In genomic region chr3:49590234-49590633, GRCm38 (mm10) we compare ENCODE assay signal across 22 mouse cellular contexts.
DNase-seq lines count a peak whose midpoint lies in the region; ATAC-seq and TF ChIP-seq lines count a peak whose summit lies in the region.
"Had no signal": no experiment of that assay in that cellular context is flagged by ENCODE, and none has a peak within 500 bp of the region (broad histone marks: within the 10 kb centered on the region; RNA-seq: fewer than 3 reads in every experiment).

No protein-coding gene starts in this region.

- H3K4me1 ChIP-seq in midbrain, embryonic 11.5 days (ENCODE audit: control insufficient read depth, insufficient read depth, low read length), result peaks cover 4% of the 10 kb centered on the region; the same call in 1 of the 2 replicates
- H3K4me1 ChIP-seq in midbrain, embryonic 15.5 days, result no peaks in the 10 kb centered on the region
- peaks cover 14% of the 10 kb centered on the region; the same call in 1 of the 2 replicates for H3K4me1 ChIP-seq in midbrain, embryonic 12.5 days
- H3K4me1 ChIP-seq in midbrain, embryonic 16.5 days (ENCODE audit: control insufficient read depth, insufficient read depth, low read length), result no peaks in the 10 kb centered on the region
- H3K4me1 ChIP-seq in midbrain, embryonic 13.5 days (replicated peaks), result peaks cover 5% of the 10 kb centered on the region; the same call in 1 of the 2 replicates
- H3K4me1 ChIP-seq in midbrain, embryonic 10.5 days, result peaks cover 14% of the 10 kb centered on the region
- H3K4me1 ChIP-seq in midbrain, embryonic 14.5 days (ENCODE audit: control insufficient read depth, insufficient read depth, low read length), result peaks cover 2% of the 10 kb centered on the region; the same call in 1 of the 2 replicates
- no peaks in the 10 kb centered on the region for H3K4me1 ChIP-seq in midbrain, postnatal 0 days (ENCODE audit: insufficient read depth, low read length)

- no peak for TF ChIP-seq CTCF in midbrain, postnatal 0 days (IDR thresholded peaks at IDR 0.05)

- no peak overlapping the region for H3K4me3 ChIP-seq in midbrain, embryonic 11.5 days (ENCODE audit: low read depth, low read length)
- no peak overlapping the region for H3K4me3 ChIP-seq in midbrain, embryonic 15.5 days
- H3K4me3 ChIP-seq in midbrain, embryonic 12.5 days, result no peak overlapping the region
- H3K4me3 ChIP-seq in midbrain, embryonic 16.5 days (ENCODE audit: low read depth, low read length), result no peak overlapping the region
- H3K4me3 ChIP-seq in midbrain, embryonic 13.5 days (replicated peaks), result no peak overlapping the region
- no peak overlapping the region for H3K4me3 ChIP-seq in midbrain, embryonic 10.5 days
- no peak overlapping the region for H3K4me3 ChIP-seq in midbrain, embryonic 14.5 days (replicated peaks; ENCODE audit: low read depth, low read length)
- H3K4me3 ChIP-seq in midbrain, postnatal 0 days (ENCODE audit: low read depth, low read length), result no peak overlapping the region

- H3K36me3 ChIP-seq in midbrain, embryonic 11.5 days (ENCODE audit: control insufficient read depth, insufficient read depth, low read length), result no peaks in the 10 kb centered on the region
- H3K36me3 ChIP-seq in midbrain, embryonic 15.5 days (replicated peaks), result no peaks in the 10 kb centered on the region
- H3K36me3 ChIP-seq in midbrain, embryonic 12.5 days, result no peaks in the 10 kb centered on the region
- no peaks in the 10 kb centered on the region for H3K36me3 ChIP-seq in midbrain, embryonic 16.5 days (ENCODE audit: control insufficient read depth, insufficient read depth, low read length)
- no peaks in the 10 kb centered on the region for H3K36me3 ChIP-seq in midbrain, embryonic 13.5 days
- H3K36me3 ChIP-seq in midbrain, embryonic 10.5 days, result no peaks in the 10 kb centered on the region
- H3K36me3 ChIP-seq in midbrain, embryonic 14.5 days (ENCODE audit: control insufficient read depth, insufficient read depth, low read length), result no peaks in the 10 kb centered on the region
- no peaks in the 10 kb centered on the region for H3K36me3 ChIP-seq in midbrain, postnatal 0 days (ENCODE audit: insufficient read depth, low read length)
- H3K36me3 ChIP-seq: G1E had no signal

- DNase-seq in midbrain, embryonic 11.5 days (ENCODE audit: low spot score, missing footprints), result peak; percentile 82
- no peak for DNase-seq in midbrain, embryonic 10.5 days (ENCODE audit: low spot score)
- no peak for DNase-seq in midbrain, embryonic 14.5 days
- DNase-seq in midbrain, postnatal 0 days (ENCODE audit: low spot score), result no peak
- DNase-seq: adrenal gland, adult 2 months; adrenal gland, adult 8-10 months; adrenal gland, postnatal 10 days; adrenal gland, postnatal 14 days; adrenal gland, postnatal 25 days; adrenal gland, postnatal 36 days; B cell, adult 2 months; cerebellum, adult 11 months; cerebellum, adult 11-12 months had no signal

- H3K9ac ChIP-seq in midbrain, embryonic 11.5 days (ENCODE audit: low read length), result no peak overlapping the region
- H3K9ac ChIP-seq in midbrain, embryonic 15.5 days, result no peak overlapping the region
- no peak overlapping the region for H3K9ac ChIP-seq in midbrain, embryonic 12.5 days (replicated peaks)
- H3K9ac ChIP-seq in midbrain, embryonic 16.5 days (ENCODE audit: low read depth, low read length), result no peak overlapping the region
- no peak overlapping the region for H3K9ac ChIP-seq in midbrain, embryonic 13.5 days (replicated peaks)
- H3K9ac ChIP-seq in midbrain, embryonic 14.5 days (replicated peaks; ENCODE audit: low read length), result no peak overlapping the region
- H3K9ac ChIP-seq in midbrain, postnatal 0 days (replicated peaks; ENCODE audit: low read length, poor library complexity, severe bottlenecking), result no peak overlapping the region

- H3K27me3 ChIP-seq in midbrain, embryonic 11.5 days (ENCODE audit: control insufficient read depth, insufficient read depth, low read length), result no peaks in the 10 kb centered on the region
- H3K27me3 ChIP-seq in midbrain, embryonic 15.5 days (replicated peaks), result no peaks in the 10 kb centered on the region
- H3K27me3 ChIP-seq in midbrain, embryonic 12.5 days, result 0 out of 2 replicates have a peak, but pooled peaks cover 8% of the 10 kb centered on the region
- no peaks in the 10 kb centered on the region for H3K27me3 ChIP-seq in midbrain, embryonic 16.5 days (ENCODE audit: control insufficient read depth, insufficient read depth, low read depth, low read length)
- peaks cover 4% of the 10 kb centered on the region; the same call in 1 of the 2 replicates for H3K27me3 ChIP-seq in midbrain, embryonic 13.5 days
- H3K27me3 ChIP-seq in midbrain, embryonic 10.5 days (ENCODE audit: low read depth, poor library complexity, severe bottlenecking), result peaks cover 5% of the 10 kb centered on the region
- no peaks in the 10 kb centered on the region for H3K27me3 ChIP-seq in midbrain, embryonic 14.5 days (ENCODE audit: control insufficient read depth, insufficient read depth, low read length)
- H3K27me3 ChIP-seq in midbrain, postnatal 0 days (ENCODE audit: insufficient read depth, low read length), result no peaks in the 10 kb centered on the region
- H3K27me3 ChIP-seq: CH12.LX, Patski had no signal

- H3K4me2 ChIP-seq in midbrain, embryonic 11.5 days, result no peak overlapping the region
- H3K4me2 ChIP-seq in midbrain, embryonic 15.5 days, result no peak overlapping the region
- no peak overlapping the region for H3K4me2 ChIP-seq in midbrain, embryonic 12.5 days (replicated peaks)
- no peak overlapping the region for H3K4me2 ChIP-seq in midbrain, embryonic 16.5 days (ENCODE audit: low read length)
- H3K4me2 ChIP-seq in midbrain, embryonic 13.5 days (replicated peaks), result no peak overlapping the region
- H3K4me2 ChIP-seq in midbrain, embryonic 14.5 days (ENCODE audit: low read length), result no peak overlapping the region
- H3K4me2 ChIP-seq in midbrain, postnatal 0 days (ENCODE audit: low read depth, low read length, poor library complexity, severe bottlenecking), result no peak overlapping the region

- peak; percentile 70 for ATAC-seq in midbrain, embryonic 11.5 days (ENCODE audit: low FRiP score)
- ATAC-seq in midbrain, embryonic 15.5 days (replicated peaks), result no peak
- peak; percentile 78 for ATAC-seq in midbrain, embryonic 12.5 days (ENCODE audit: low FRiP score, low read depth)
- no peak for ATAC-seq in midbrain, embryonic 16.5 days
- peak; percentile 67 for ATAC-seq in midbrain, embryonic 13.5 days
- peak; percentile 50; the same call in 1 of the 2 replicates for ATAC-seq in midbrain, embryonic 14.5 days (ENCODE audit: low FRiP score, low TSS enrichment)
- no peak for ATAC-seq in midbrain, postnatal 0 days (ENCODE audit: low FRiP score)
- ATAC-seq: activated CD4-positive, CD25-positive, alpha-beta regulatory T cell, adult 4 months; CD4-positive, CD25-positive, alpha-beta regulatory T cell, adult 4 months; Patski had no signal

- no peaks in the 10 kb centered on the region for H3K9me3 ChIP-seq in midbrain, embryonic 11.5 days (ENCODE audit: control insufficient read depth, low read length)
- no peaks in the 10 kb centered on the region for H3K9me3 ChIP-seq in midbrain, embryonic 15.5 days
- no peaks in the 10 kb centered on the region for H3K9me3 ChIP-seq in midbrain, embryonic 12.5 days
- H3K9me3 ChIP-seq in midbrain, embryonic 16.5 days (replicated peaks; ENCODE audit: control insufficient read depth, low read length, poor library complexity, severe bottlenecking), result no peaks in the 10 kb centered on the region
- H3K9me3 ChIP-seq in midbrain, embryonic 13.5 days, result no peaks in the 10 kb centered on the region
- no peaks in the 10 kb centered on the region for H3K9me3 ChIP-seq in midbrain, embryonic 10.5 days (replicated peaks)
- H3K9me3 ChIP-seq in midbrain, embryonic 14.5 days (ENCODE audit: control insufficient read depth, low read length), result no peaks in the 10 kb centered on the region
- no peaks in the 10 kb centered on the region for H3K9me3 ChIP-seq in midbrain, postnatal 0 days (ENCODE audit: low read length)
- H3K9me3 ChIP-seq: G1E had no signal

- H3K27ac ChIP-seq in midbrain, embryonic 11.5 days (ENCODE audit: low read depth, low read length), result no peak overlapping the region
- no peak overlapping the region for H3K27ac ChIP-seq in midbrain, embryonic 15.5 days
- H3K27ac ChIP-seq in midbrain, embryonic 12.5 days (replicated peaks), result no peak overlapping the region
- H3K27ac ChIP-seq in midbrain, embryonic 16.5 days (ENCODE audit: low read length), result no peak overlapping the region
- no peak overlapping the region for H3K27ac ChIP-seq in midbrain, embryonic 13.5 days
- H3K27ac ChIP-seq in midbrain, embryonic 10.5 days (replicated peaks), result no peak overlapping the region
- no peak overlapping the region for H3K27ac ChIP-seq in midbrain, embryonic 14.5 days (replicated peaks; ENCODE audit: low read depth, low read length)
- no peak overlapping the region for H3K27ac ChIP-seq in midbrain, postnatal 0 days (ENCODE audit: low read depth, low read length)

- 52% methylated on average over 2 of the region's 2 CpGs for WGBS in midbrain, embryonic 11.5 days
- 33% methylated on average over 2 of the region's 2 CpGs for WGBS in midbrain, embryonic 15.5 days
- 39% methylated on average over 2 of the region's 2 CpGs for WGBS in midbrain, embryonic 12.5 days
- 33% methylated on average over 2 of the region's 2 CpGs for WGBS in midbrain, embryonic 16.5 days
- WGBS in midbrain, embryonic 13.5 days, result 29% methylated on average over 2 of the region's 2 CpGs
- WGBS in midbrain, embryonic 10.5 days, result 58% methylated on average over 2 of the region's 2 CpGs
- WGBS in midbrain, embryonic 14.5 days, result 16% methylated on average over 2 of the region's 2 CpGs
- WGBS in midbrain, postnatal 0 days, result 23% methylated on average over 2 of the region's 2 CpGs

Comparison
In these comparisons a context has a peak if more than half of its experiments do, and no peak if none do; other contexts are left out.
1. ATAC-seq: peak in midbrain, embryonic 11.5 days (single experiment), midbrain, embryonic 12.5 days (single experiment), midbrain, embryonic 13.5 days (single experiment) and midbrain, embryonic 14.5 days (single experiment); none in midbrain, embryonic 15.5 days (single experiment), midbrain, embryonic 16.5 days (single experiment) and midbrain, postnatal 0 days (single experiment).